Comparison of ENCODE assay signal across 9 mouse cellular contexts in the genomic region with DNA sequence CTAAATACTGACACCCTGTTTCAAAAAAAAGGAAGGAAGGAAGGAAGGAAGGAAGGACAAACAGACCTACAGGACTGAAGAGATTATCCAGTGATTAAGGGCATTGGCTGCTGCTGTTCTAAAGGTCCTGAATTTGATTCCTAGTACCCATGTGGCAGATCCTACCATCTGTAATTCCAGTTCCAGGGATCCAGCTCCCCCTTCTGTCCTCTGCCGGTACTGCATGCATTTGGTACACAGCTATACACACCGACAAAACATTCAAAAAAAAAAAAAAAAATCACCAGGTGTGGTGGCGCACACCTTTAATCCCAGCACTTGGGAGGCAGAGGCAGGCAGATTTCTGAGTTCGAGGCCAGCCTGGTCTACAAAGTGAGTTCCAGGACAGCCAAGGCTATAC. TPM values are rescaled to one million over a fixed set of nuclear protein-coding genes. Genes with fewer than 3 reads are reported as not detected.
DNase-seq lines count a peak whose midpoint lies in the region; ATAC-seq lines count a peak whose summit lies in the region.
"Had no signal": no experiment of that assay in that cellular context is flagged by ENCODE, and none has a peak within 500 bp of the region (broad histone marks: within the 10 kb centered on the region; RNA-seq: fewer than 3 reads in every experiment).

No protein-coding gene starts in this region.

- H3K4me3 ChIP-seq in midbrain, embryonic 11.5 days (ENCODE audit: low read depth, low read length), result no peak overlapping the region
- no peak overlapping the region for H3K4me3 ChIP-seq in midbrain, embryonic 16.5 days (ENCODE audit: low read depth, low read length)
- H3K4me3 ChIP-seq in liver, embryonic 13.5 days (replicated peaks), result no peak overlapping the region
- H3K4me3 ChIP-seq: neural tube, embryonic 13.5 days had no signal

- no peaks in the 10 kb centered on the region for H3K36me3 ChIP-seq in midbrain, embryonic 11.5 days (ENCODE audit: control insufficient read depth, insufficient read depth, low read length)
- H3K36me3 ChIP-seq in midbrain, embryonic 16.5 days (ENCODE audit: control insufficient read depth, insufficient read depth, low read length), result peaks cover 3% of the 10 kb centered on the region; the same call in 1 of the 2 replicates
- peaks cover 34% of the 10 kb centered on the region for H3K36me3 ChIP-seq in liver, embryonic 13.5 days

- H3K27ac ChIP-seq in midbrain, embryonic 11.5 days (ENCODE audit: low read depth, low read length), result no peak overlapping the region
- no peak overlapping the region for H3K27ac ChIP-seq in midbrain, embryonic 16.5 days (ENCODE audit: low read length)
- no peak overlapping the region for H3K27ac ChIP-seq in liver, embryonic 13.5 days
- H3K27ac ChIP-seq: neural tube, embryonic 13.5 days had no signal

- H3K4me1 ChIP-seq in midbrain, embryonic 11.5 days (ENCODE audit: control insufficient read depth, insufficient read depth, low read length), result no peaks in the 10 kb centered on the region
- no peaks in the 10 kb centered on the region for H3K4me1 ChIP-seq in midbrain, embryonic 16.5 days (ENCODE audit: control insufficient read depth, insufficient read depth, low read length)
- H3K4me1 ChIP-seq in liver, embryonic 13.5 days (replicated peaks), result peaks cover 14% of the 10 kb centered on the region

- peak; percentile 36 to 62 for DNase-seq in cerebellum, postnatal 14 days
- DNase-seq in cerebellum, adult 11 months, result no peak
- peak; percentile 88 for DNase-seq in midbrain, embryonic 11.5 days (ENCODE audit: low spot score, missing footprints)
- DNase-seq in cerebellum, postnatal 25 days, result peak; percentile 31 to 58
- DNase-seq in liver, embryonic 13.5 days, result peak; percentile 38
- DNase-seq in thymus, postnatal 14 days, result peak; percentile 61
- no peak for DNase-seq in right cerebral cortex, postnatal 25 days

- H3K9ac ChIP-seq in midbrain, embryonic 11.5 days (ENCODE audit: low read length), result no peak overlapping the region
- no peak overlapping the region for H3K9ac ChIP-seq in midbrain, embryonic 16.5 days (ENCODE audit: low read depth, low read length)
- no peak overlapping the region for H3K9ac ChIP-seq in liver, embryonic 13.5 days
- H3K9ac ChIP-seq: neural tube, embryonic 13.5 days had no signal

- WGBS in midbrain, embryonic 11.5 days, result 76% methylated on average over 3 of the region's 4 CpGs
- 59% methylated on average over 4 of the region's 4 CpGs for WGBS in midbrain, embryonic 16.5 days
- 51% methylated on average over 4 of the region's 4 CpGs for WGBS in liver, embryonic 13.5 days (ENCODE audit: insufficient replicate concordance)

- no peak overlapping the region for H3K4me2 ChIP-seq in midbrain, embryonic 11.5 days
- H3K4me2 ChIP-seq in midbrain, embryonic 16.5 days (ENCODE audit: low read length), result no peak overlapping the region
- H3K4me2 ChIP-seq in liver, embryonic 13.5 days, result no peak overlapping the region
- H3K4me2 ChIP-seq: neural tube, embryonic 13.5 days had no signal

- no peaks in the 10 kb centered on the region for H3K27me3 ChIP-seq in midbrain, embryonic 11.5 days (ENCODE audit: control insufficient read depth, insufficient read depth, low read length)
- H3K27me3 ChIP-seq in midbrain, embryonic 16.5 days (ENCODE audit: control insufficient read depth, insufficient read depth, low read depth, low read length), result no peaks in the 10 kb centered on the region
- no peaks in the 10 kb centered on the region for H3K27me3 ChIP-seq in liver, embryonic 13.5 days
- H3K27me3 ChIP-seq: neural tube, embryonic 13.5 days had no signal

- no peak for ATAC-seq in midbrain, embryonic 11.5 days (ENCODE audit: low FRiP score)
- no peak for ATAC-seq in midbrain, embryonic 16.5 days
- ATAC-seq in liver, embryonic 13.5 days (ENCODE audit: low read depth), result no peak

- H3K9me3 ChIP-seq in midbrain, embryonic 11.5 days (ENCODE audit: control insufficient read depth, low read length), result no peaks in the 10 kb centered on the region
- H3K9me3 ChIP-seq in midbrain, embryonic 16.5 days (replicated peaks; ENCODE audit: control insufficient read depth, low read length, poor library complexity, severe bottlenecking), result no peaks in the 10 kb centered on the region
- no peaks in the 10 kb centered on the region for H3K9me3 ChIP-seq in liver, embryonic 13.5 days (replicated peaks)
- H3K9me3 ChIP-seq: neural tube, embryonic 13.5 days had no signal

RNA-seq across cellular contexts. Expression of gene Uvrag, which starts 45.8 kb away (rescaled TPM):
- 10.1 and 11.4 TPM in 2 replicates for polyA plus RNA-seq in midbrain, embryonic 11.5 days (2014; fragmentation: Nextera tagmentation; extraction: Ambion mirVana)
- polyA plus RNA-seq in midbrain, embryonic 16.5 days (2015; fragmentation: Nextera tagmentation; extraction: Ambion mirVana), result 16.0 and 17.7 TPM in 2 replicates
- 8.9 and 9.0 TPM in 2 replicates for polyA plus RNA-seq in liver, embryonic 13.5 days (2015; fragmentation: Nextera tagmentation; extraction: Ambion mirVana)

Comparison
In these comparisons a context has a peak if more than half of its experiments do, and no peak if none do; other contexts are left out.
1. DNase-seq: peak in cerebellum, postnatal 14 days (2 of 2), midbrain, embryonic 11.5 days (single experiment), cerebellum, postnatal 25 days (2 of 2), liver, embryonic 13.5 days (single experiment) and thymus, postnatal 14 days (single experiment); none in cerebellum, adult 11 months (single experiment) and right cerebral cortex, postnatal 25 days (single experiment).